8 mouse cellular contexts compared by ENCODE assay signal in genomic region chr17:8800478-8801082, GRCm38 (mm10).
DNase-seq lines count a peak whose midpoint lies in the region; ATAC-seq and TF ChIP-seq lines count a peak whose summit lies in the region.

No protein-coding gene starts in this region.

- no peaks in the 10 kb centered on the region for H3K36me3 ChIP-seq in kidney, adult 2 months (ENCODE audit: control insufficient read depth, insufficient read depth, low read length)
- H3K36me3 ChIP-seq in forebrain, embryonic 15.5 days: no peaks in the 10 kb centered on the region
- H3K36me3 ChIP-seq in kidney, postnatal 0 days (ENCODE audit: insufficient read depth, low read length): no peaks in the 10 kb centered on the region
- H3K36me3 ChIP-seq in midbrain, embryonic 12.5 days: no peaks in the 10 kb centered on the region

- H3K4me3 ChIP-seq in kidney, adult 2 months (ENCODE audit: insufficient read depth, low read depth, low read length): peak overlapping the region; percentile 57
- H3K4me3 ChIP-seq in bone marrow macrophage, adult 2 months (ENCODE audit: insufficient read depth, low read length): peak overlapping the region; percentile 23
- peak overlapping the region; percentile 86 for H3K4me3 ChIP-seq in forebrain, embryonic 15.5 days
- H3K4me3 ChIP-seq in kidney, postnatal 0 days (replicated peaks; ENCODE audit: low read depth, low read length): peak overlapping the region; percentile 75
- H3K4me3 ChIP-seq in midbrain, embryonic 12.5 days: peak overlapping the region; percentile 72

- H3K9me3 ChIP-seq in forebrain, embryonic 15.5 days: no peaks in the 10 kb centered on the region
- H3K9me3 ChIP-seq in kidney, postnatal 0 days (replicated peaks; ENCODE audit: low read length): no peaks in the 10 kb centered on the region
- no peaks in the 10 kb centered on the region for H3K9me3 ChIP-seq in midbrain, embryonic 12.5 days

- no peak for DNase-seq in kidney, adult 2 months
- DNase-seq in kidney, postnatal 14 days: no peak
- DNase-seq in kidney, postnatal 0 days (ENCODE audit: low spot score): peak; percentile 61
- DNase-seq in thymus, postnatal 14 days: peak; percentile 66
- no peak for DNase-seq in c-Kit-positive CD71-positive TER-119-positive erythroid progenitor cells, embryonic 14.5 days (ENCODE audit: low spot score)

- peak overlapping the region; percentile 95 for H3K4me2 ChIP-seq in forebrain, embryonic 15.5 days (replicated peaks)
- H3K4me2 ChIP-seq in kidney, postnatal 0 days (ENCODE audit: low read length): peak overlapping the region; percentile 96
- peak overlapping the region; percentile 75 for H3K4me2 ChIP-seq in midbrain, embryonic 12.5 days (replicated peaks)

- no peak for TF ChIP-seq POLR2A in kidney, adult 2 months (IDR thresholded peaks at IDR 0.05; ENCODE audit: low read depth, low read length)
- no peak for TF ChIP-seq POLR2A in bone marrow macrophage, adult 2 months (IDR thresholded peaks at IDR 0.05; ENCODE audit: borderline replicate concordance, low read depth, low read length)

- peaks cover 4% of the 10 kb centered on the region for H3K27me3 ChIP-seq in kidney, adult 2 months (replicated peaks; ENCODE audit: control insufficient read depth, insufficient read depth, low read length)
- H3K27me3 ChIP-seq in forebrain, embryonic 15.5 days: peaks cover 28% of the 10 kb centered on the region
- H3K27me3 ChIP-seq in kidney, postnatal 0 days (ENCODE audit: insufficient read depth, low read length): peaks cover 43% of the 10 kb centered on the region
- H3K27me3 ChIP-seq in midbrain, embryonic 12.5 days: peaks cover 50% of the 10 kb centered on the region

- H3K4me1 ChIP-seq in kidney, adult 2 months (ENCODE audit: control insufficient read depth, insufficient read depth, low read length): no peaks in the 10 kb centered on the region
- no peaks in the 10 kb centered on the region for H3K4me1 ChIP-seq in bone marrow macrophage, adult 2 months (ENCODE audit: control insufficient read depth, insufficient read depth, low read length)
- H3K4me1 ChIP-seq in forebrain, embryonic 15.5 days: peaks cover 44% of the 10 kb centered on the region
- peaks cover 17% of the 10 kb centered on the region; the same call in 1 of the 2 replicates for H3K4me1 ChIP-seq in kidney, postnatal 0 days (replicated peaks; ENCODE audit: insufficient read depth, low read length)
- peaks cover 36% of the 10 kb centered on the region for H3K4me1 ChIP-seq in midbrain, embryonic 12.5 days

- no peak overlapping the region for H3K27ac ChIP-seq in kidney, adult 2 months (ENCODE audit: insufficient read depth, low read depth, low read length)
- H3K27ac ChIP-seq in bone marrow macrophage, adult 2 months (ENCODE audit: insufficient read depth, low read depth, low read length): no peak overlapping the region
- peak overlapping the region; percentile 91 for H3K27ac ChIP-seq in forebrain, embryonic 15.5 days (replicated peaks)
- peak overlapping the region; percentile 15; the same call in 1 of the 2 replicates for H3K27ac ChIP-seq in kidney, postnatal 0 days
- H3K27ac ChIP-seq in midbrain, embryonic 12.5 days (replicated peaks): peak overlapping the region; percentile 91

- 1% methylated on average over 53 of the region's 53 CpGs for WGBS in kidney, adult 2 months
- WGBS in forebrain, embryonic 15.5 days: 1% methylated on average over 53 of the region's 53 CpGs
- under 1% methylated on average over 49 of the region's 53 CpGs for WGBS in kidney, postnatal 0 days
- WGBS in midbrain, embryonic 12.5 days: under 1% methylated on average over 50 of the region's 53 CpGs

- peak overlapping the region; percentile 91 for H3K9ac ChIP-seq in forebrain, embryonic 15.5 days (replicated peaks)
- H3K9ac ChIP-seq in kidney, postnatal 0 days (ENCODE audit: low read depth, low read length): peak overlapping the region; percentile 62
- peak overlapping the region; percentile 89 for H3K9ac ChIP-seq in midbrain, embryonic 12.5 days (replicated peaks)

- peak; percentile 63 for ATAC-seq in forebrain, embryonic 15.5 days (replicated peaks)
- peak; percentile 65 for ATAC-seq in kidney, postnatal 0 days (replicated peaks; ENCODE audit: low FRiP score, low read depth)
- ATAC-seq in midbrain, embryonic 12.5 days (ENCODE audit: low FRiP score, low read depth): peak; percentile 63

- TF ChIP-seq CTCF in kidney, adult 2 months (conservative IDR thresholded peaks at IDR 0.05; ENCODE audit: insufficient read depth, insufficient read length, low read depth, low read length): no peak
- TF ChIP-seq CTCF in bone marrow macrophage, adult 2 months (IDR thresholded peaks at IDR 0.05; ENCODE audit: low read depth, low read length): no peak
- no peak for TF ChIP-seq CTCF in kidney, postnatal 0 days (IDR thresholded peaks at IDR 0.05; ENCODE audit: low read depth)

Comparison
In these comparisons a context has a peak if more than half of its experiments do, and no peak if none do; other contexts are left out.
1. DNase-seq: peak in kidney, postnatal 0 days (single experiment) and thymus, postnatal 14 days (single experiment); none in kidney, adult 2 months (single experiment), kidney, postnatal 14 days (single experiment) and c-Kit-positive CD71-positive TER-119-positive erythroid progenitor cells, embryonic 14.5 days (single experiment).
2. H3K27ac ChIP-seq: peak in forebrain, embryonic 15.5 days (single experiment), kidney, postnatal 0 days (single experiment) and midbrain, embryonic 12.5 days (single experiment); none in kidney, adult 2 months (single experiment) and bone marrow macrophage, adult 2 months (single experiment).
3. H3K4me3 ChIP-seq: peak in every context shown above with its lines; median percentile 86 in forebrain, embryonic 15.5 days; 75 in kidney, postnatal 0 days; 72 in midbrain, embryonic 12.5 days; 57 in kidney, adult 2 months; 23 in bone marrow macrophage, adult 2 months.
4. Peak in every context shown above with its lines, with median percentiles within 50 percentile points of each other: ATAC-seq, H3K4me2 ChIP-seq and H3K9ac ChIP-seq.